Mouse (Mus musculus) heart, embryonic 16.5 days (tissue): Measurements from ENCODE around the gene Mettl24. TPM values are rescaled to one million over a fixed set of nuclear protein-coding genes. Genes with fewer than 3 reads are reported as not detected.

ENCODE experiments used
- ATAC-seq: fragments of 200-750 bp; cut with Nextera tagmentation; replicated peaks from 2 replicates; pipeline ENCODE4 v1.8.0; 2017; ENCODE audit warnings: moderate number of reproducible peaks; ENCODE audit not compliant: insufficient read depth, low FRiP score; ENCODE audit errors: extremely low read depth
- H3K27ac ChIP-seq: fragments of 300-500 bp; sonication (generic); 2 replicates; pipeline ENCODE4 v1.5.1; 2014; ENCODE audit warnings: mild to moderate bottlenecking, low read length, control low read depth, moderate library complexity
- H3K27me3 ChIP-seq: fragments of 300-500 bp; sonication (generic); 2 replicates; pipeline ENCODE4 v1.6.1; 2014; ENCODE audit warnings: low read length, mixed read lengths; ENCODE audit not compliant: control insufficient read depth, insufficient read depth
- H3K36me3 ChIP-seq: fragments of 300-500 bp; sonication (generic); 2 replicates; pipeline ENCODE4 v1.6.1; 2014; ENCODE audit not compliant: control insufficient read depth, insufficient read depth
- H3K4me1 ChIP-seq: fragments of 300-500 bp; sonication (generic); 2 replicates; pipeline ENCODE4 v1.6.1; 2014; ENCODE audit warnings: low read length, mixed read lengths; ENCODE audit not compliant: control insufficient read depth, insufficient read depth
- H3K4me2 ChIP-seq: fragments of 300-500 bp; sonication (generic); 2 replicates; pipeline ENCODE4 v1.6.1; 2014; ENCODE audit warnings: low read depth, mild to moderate bottlenecking, control low read depth, low read length
- H3K4me3 ChIP-seq: fragments of 300-500 bp; sonication (generic); 2 replicates; pipeline ENCODE4 v1.5.1; 2014; ENCODE audit warnings: mild to moderate bottlenecking, control low read depth, low read length
- H3K9ac ChIP-seq: fragments of 300-500 bp; sonication (generic); 2 replicates; pipeline ENCODE4 v1.6.1; 2014; ENCODE audit warnings: low read length, control low read depth
- H3K9me3 ChIP-seq: fragments of 300-500 bp; sonication (generic); replicated peaks from 2 replicates; pipeline ENCODE4 v1.6.1; 2016; ENCODE audit warnings: low read length; ENCODE audit not compliant: control insufficient read depth
- WGBS: fragments of 180-500 bp; shearing (Covaris S2); extraction: QIAGEN DNeasy Blood & Tissue Kit; methylation state at CpG from one replicate; pipeline ENCODE4 v1.1.7; 2014; 5-methylcytosine and 5-hydroxymethylcytosine counted together
- polyA plus RNA-seq: library from polyadenylated mRNA; unstranded; fragments of >200 nt; fragmentation: Nextera tagmentation; extraction: Ambion mirVana; gene quantifications from 2 replicates; pipeline ENCODE4 v1.2.1, GENCODE M21; 2015

The Mettl24 gene
- polyA plus RNA-seq, 1 experiment from 2014 or later, result 2.1 TPM

DNA sequence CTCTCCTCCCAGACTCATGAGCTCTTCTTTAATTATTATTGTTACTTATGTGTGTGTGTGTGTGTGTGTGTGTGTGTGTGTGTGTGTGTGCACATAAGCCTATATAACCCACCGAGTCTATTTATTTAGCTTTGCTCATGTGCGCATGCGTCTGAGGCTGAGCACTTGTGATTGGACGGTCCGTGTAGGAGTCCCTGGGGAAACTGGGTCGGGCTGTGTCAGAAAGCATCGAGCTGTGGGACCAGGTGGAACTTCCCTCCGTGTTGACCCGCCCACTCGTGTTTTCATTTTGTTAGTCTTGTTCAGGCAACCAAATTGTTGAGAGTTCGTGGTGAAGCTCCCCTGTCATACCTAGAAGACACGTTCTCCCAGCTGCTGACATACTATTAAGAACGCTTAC is 35.3 kb downstream of the Mettl24 start:
- no peaks in the 10 kb centered on the region for H3K9me3 ChIP-seq
- H3K27ac ChIP-seq, result no peak overlapping the region
- no peak overlapping the region for H3K4me2 ChIP-seq
- H3K9ac ChIP-seq, result no peak overlapping the region
- no peaks in the 10 kb centered on the region for H3K36me3 ChIP-seq
- H3K27me3 ChIP-seq, result no peaks in the 10 kb centered on the region
- ATAC-seq, result no peak
- WGBS, result 91% methylated on average over 13 of the region's 13 CpGs
- H3K4me3 ChIP-seq, result no peak overlapping the region
- H3K4me1 ChIP-seq, result peaks cover 2% of the 10 kb centered on the region; the same call in 1 of the 2 replicates

DNA sequence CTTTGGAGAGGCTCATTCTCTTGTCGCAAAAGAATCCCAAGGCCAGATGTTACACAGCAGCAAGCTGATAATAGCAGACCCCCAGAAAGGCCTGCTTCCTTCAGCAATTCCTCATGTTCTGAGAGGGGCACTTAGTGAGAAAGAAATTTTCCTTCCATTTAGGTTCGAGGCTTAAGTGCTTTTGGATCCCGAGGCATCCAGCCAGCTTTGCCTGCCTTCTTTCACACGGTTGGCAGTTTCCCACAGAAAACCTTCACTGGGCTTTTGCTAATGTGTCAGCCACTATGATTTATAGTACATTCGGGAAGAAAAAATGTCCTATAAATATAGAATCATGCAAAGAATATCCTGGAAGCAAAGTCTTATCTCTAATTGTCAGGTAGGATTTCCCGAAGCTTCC is 36.0 kb downstream of the Mettl24 start:
- Histone ChIP-seq H3K4me2 (no peak overlapping the region), H3K27ac (no peak overlapping the region), H3K36me3 (no peaks in the 10 kb centered on the region), H3K4me1 (peaks cover 2% of the 10 kb centered on the region; the same call in 1 of the 2 replicates), H3K27me3 (no peaks in the 10 kb centered on the region), H3K9ac (no peak overlapping the region), H3K9me3 (no peaks in the 10 kb centered on the region), H3K4me3 (no peak overlapping the region)
- no peak for ATAC-seq
- 45% methylated on average over 6 of the region's 6 CpGs for WGBS

DNA sequence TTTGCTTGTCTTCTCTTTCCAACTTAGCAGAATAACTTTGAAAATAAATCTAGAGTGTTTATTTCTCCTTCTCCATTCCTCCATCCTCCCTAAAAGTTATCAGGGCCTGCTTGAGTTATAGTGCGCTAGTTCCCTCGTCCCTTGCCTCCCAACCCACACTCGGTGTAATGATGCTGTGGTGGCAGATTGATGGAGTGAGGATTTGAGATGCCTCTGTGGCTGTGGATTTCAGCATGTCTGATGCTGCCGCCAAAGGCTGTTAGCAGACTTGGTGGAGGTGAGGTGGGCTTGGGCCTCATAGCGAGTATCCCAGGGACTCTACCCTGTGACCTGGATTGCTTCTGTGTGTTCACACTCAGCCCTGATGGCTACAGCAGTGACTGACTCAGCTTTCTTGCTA is 37.8 kb downstream of the Mettl24 start:
- Histone ChIP-seq H3K36me3 (no peaks in the 10 kb centered on the region), H3K27ac (no peak overlapping the region), H3K27me3 (no peaks in the 10 kb centered on the region), H3K9me3 (no peaks in the 10 kb centered on the region), H3K4me1 (peaks cover 2% of the 10 kb centered on the region; the same call in 1 of the 2 replicates), H3K9ac (no peak overlapping the region), H3K4me2 (no peak overlapping the region), H3K4me3 (no peak overlapping the region)
- 64% methylated on average over 5 of the region's 5 CpGs for WGBS
- ATAC-seq, result no peak

DNA sequence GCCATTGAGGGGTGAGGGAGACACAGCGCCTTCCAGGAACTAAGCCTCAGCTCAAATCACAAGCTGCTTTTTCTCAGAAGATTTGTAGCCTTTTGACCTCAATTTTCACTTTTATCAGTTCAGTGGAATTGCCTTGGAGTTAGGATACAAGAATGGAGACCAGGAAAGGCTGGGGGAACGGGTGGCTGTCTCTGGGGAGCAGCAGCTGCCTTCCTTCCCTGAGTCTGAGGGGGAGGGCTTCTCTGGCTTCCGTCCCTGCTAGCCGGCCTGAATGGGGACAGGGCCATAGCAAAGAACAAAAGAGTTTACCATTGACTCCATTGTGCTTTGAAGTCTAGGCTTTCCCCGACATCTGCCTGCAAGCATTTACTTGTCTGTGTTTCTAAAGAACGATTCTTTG is 41.3 kb downstream of the Mettl24 start:
- Histone ChIP-seq H3K36me3 (no peaks in the 10 kb centered on the region), H3K4me3 (no peak overlapping the region), H3K9me3 (no peaks in the 10 kb centered on the region), H3K27me3 (no peaks in the 10 kb centered on the region), H3K4me1 (no peaks in the 10 kb centered on the region), H3K27ac (no peak overlapping the region), H3K4me2 (no peak overlapping the region), H3K9ac (no peak overlapping the region)
- WGBS, result 55% methylated on average over 6 of the region's 6 CpGs
- ATAC-seq, result no peak

DNA sequence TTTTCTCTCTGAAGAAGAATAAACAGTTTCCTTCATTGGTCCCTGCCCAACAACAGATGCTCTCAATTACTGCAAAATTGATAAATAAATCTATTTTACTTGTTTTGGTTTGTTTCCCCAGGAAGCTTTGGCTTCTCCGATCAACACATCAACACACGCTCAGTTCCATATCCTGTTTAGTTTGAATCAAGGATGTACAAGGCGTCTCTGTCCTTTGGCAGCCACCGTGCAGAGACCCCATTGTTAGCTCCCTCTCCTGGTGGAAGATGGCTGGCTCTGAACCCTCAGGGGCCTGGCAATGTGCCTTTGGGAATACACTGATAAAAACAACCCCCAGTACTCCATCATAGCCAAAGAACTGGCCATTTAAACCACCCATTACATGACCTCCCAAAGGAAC is 42.0 kb downstream of the Mettl24 start:
- ATAC-seq, result no peak
- no peaks in the 10 kb centered on the region for H3K4me1 ChIP-seq
- no peak overlapping the region for H3K27ac ChIP-seq
- H3K36me3 ChIP-seq, result no peaks in the 10 kb centered on the region
- no peak overlapping the region for H3K9ac ChIP-seq
- 47% methylated on average over 4 of the region's 4 CpGs for WGBS
- no peak overlapping the region for H3K4me2 ChIP-seq
- no peak overlapping the region for H3K4me3 ChIP-seq
- no peaks in the 10 kb centered on the region for H3K9me3 ChIP-seq
- no peaks in the 10 kb centered on the region for H3K27me3 ChIP-seq

DNA sequence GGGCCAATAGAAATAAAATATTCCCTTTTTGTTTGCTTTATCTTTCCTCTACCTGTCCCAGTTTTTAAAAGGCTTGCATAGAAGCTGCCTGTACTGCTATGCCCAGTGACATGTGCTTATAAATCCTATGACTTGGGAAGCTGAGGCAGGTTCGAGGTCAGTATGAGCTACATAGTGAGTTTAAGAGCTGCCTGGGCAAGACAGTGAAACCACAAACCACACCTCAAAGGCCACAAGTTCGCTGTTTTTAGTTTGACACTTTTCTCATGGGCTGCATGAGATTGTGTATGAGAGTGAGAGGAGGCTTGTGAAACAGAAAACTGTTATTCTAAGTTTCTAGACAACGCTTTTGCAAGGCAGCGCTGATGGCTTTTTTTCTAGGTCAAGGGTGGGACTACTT is 42.4 kb downstream of the Mettl24 start:
- H3K4me2 ChIP-seq, result no peak overlapping the region
- H3K9ac ChIP-seq, result no peak overlapping the region
- no peaks in the 10 kb centered on the region for H3K36me3 ChIP-seq
- ATAC-seq, result no peak
- no peak overlapping the region for H3K4me3 ChIP-seq
- no peaks in the 10 kb centered on the region for H3K9me3 ChIP-seq
- H3K27me3 ChIP-seq, result no peaks in the 10 kb centered on the region
- WGBS, result 76% methylated on average over 4 of the region's 4 CpGs
- H3K4me1 ChIP-seq, result no peaks in the 10 kb centered on the region
- H3K27ac ChIP-seq, result no peak overlapping the region

DNA sequence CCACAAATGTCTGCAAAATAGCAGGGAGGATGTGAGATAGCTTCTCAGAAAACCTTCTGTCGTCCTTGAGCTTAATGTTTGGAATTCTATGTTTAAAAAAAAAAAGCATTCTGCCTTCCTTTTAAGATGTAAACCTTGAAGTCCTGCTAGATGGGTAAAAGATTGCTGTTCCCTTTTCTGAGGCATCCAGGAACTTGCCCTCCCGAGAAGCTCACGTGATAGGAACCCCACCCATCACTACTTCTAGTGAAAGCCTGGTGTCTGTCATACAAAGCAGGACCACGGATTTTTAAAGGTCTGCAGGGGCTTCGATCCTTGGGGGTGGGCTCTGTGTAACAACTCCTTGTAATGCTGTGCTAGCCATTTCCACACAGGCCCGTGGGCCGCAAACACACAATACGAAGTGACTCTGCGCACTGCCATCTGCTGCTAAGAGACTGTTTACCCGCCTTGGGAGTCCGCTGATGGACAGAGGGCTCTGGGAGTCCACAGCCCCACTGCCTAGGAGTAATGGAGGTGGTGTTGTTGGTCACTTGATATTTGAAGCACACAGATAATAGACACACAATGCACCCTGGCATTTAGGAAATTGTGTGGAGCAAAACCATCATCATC is 43.3 kb downstream of the Mettl24 start:
- no peak for ATAC-seq
- 64% methylated on average over 11 of the region's 11 CpGs for WGBS
- H3K36me3 ChIP-seq, result no peaks in the 10 kb centered on the region
- no peak overlapping the region for H3K4me2 ChIP-seq
- no peak overlapping the region for H3K4me3 ChIP-seq
- no peaks in the 10 kb centered on the region for H3K9me3 ChIP-seq
- H3K4me1 ChIP-seq, result no peaks in the 10 kb centered on the region
- no peak overlapping the region for H3K9ac ChIP-seq
- no peaks in the 10 kb centered on the region for H3K27me3 ChIP-seq
- no peak overlapping the region for H3K27ac ChIP-seq

DNA sequence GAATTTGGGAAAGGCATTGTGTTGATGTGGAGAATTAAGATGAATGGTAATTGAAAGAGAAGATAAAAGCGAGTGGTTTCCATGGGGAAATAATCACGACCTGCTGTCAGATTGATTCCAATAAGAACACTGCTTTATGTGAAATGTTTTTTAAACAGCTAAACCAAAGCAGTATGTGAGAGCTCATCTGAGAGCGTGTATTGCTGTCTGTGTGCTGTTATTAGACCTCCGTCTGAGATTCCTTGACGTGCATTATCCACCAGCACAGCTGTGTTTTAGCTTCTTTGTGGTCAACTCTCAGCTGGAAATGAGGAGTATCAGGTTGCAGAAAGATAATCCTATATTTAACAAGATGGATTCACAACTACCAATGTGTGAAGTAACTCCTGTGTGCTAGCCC is 43.9 kb downstream of the Mettl24 start:
- ATAC-seq, result no peak
- Histone ChIP-seq H3K27ac (no peak overlapping the region), H3K4me1 (no peaks in the 10 kb centered on the region), H3K9me3 (no peaks in the 10 kb centered on the region), H3K4me3 (no peak overlapping the region), H3K9ac (no peak overlapping the region), H3K36me3 (no peaks in the 10 kb centered on the region), H3K27me3 (no peaks in the 10 kb centered on the region), H3K4me2 (no peak overlapping the region)
- WGBS, result 66% methylated on average over 5 of the region's 5 CpGs

DNA sequence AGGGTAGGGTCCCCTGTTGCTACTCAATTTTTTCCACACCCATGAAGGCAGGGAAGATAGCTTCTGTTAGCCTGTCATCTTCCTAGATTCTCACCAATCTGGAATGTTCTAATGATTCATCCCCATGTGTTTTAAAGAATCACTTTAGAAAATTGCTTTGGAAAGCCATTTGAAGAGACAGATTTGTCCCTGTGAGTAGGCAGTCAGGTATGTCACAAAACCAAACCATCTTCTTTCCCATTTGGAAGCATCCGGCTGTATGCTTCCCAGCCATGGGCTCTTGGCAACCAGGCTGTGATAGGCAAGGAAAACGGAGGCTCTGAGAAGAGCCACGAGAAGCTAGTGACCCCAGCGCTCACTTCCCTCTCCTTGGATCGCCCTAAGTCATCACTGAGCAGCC is 47.1 kb downstream of the Mettl24 start:
- H3K4me1 ChIP-seq, result no peaks in the 10 kb centered on the region
- no peaks in the 10 kb centered on the region for H3K27me3 ChIP-seq
- 71% methylated on average over 5 of the region's 5 CpGs for WGBS
- H3K4me2 ChIP-seq, result no peak overlapping the region
- H3K36me3 ChIP-seq, result no peaks in the 10 kb centered on the region
- no peak overlapping the region for H3K9ac ChIP-seq
- H3K9me3 ChIP-seq, result no peaks in the 10 kb centered on the region
- no peak for ATAC-seq
- no peak overlapping the region for H3K4me3 ChIP-seq
- H3K27ac ChIP-seq, result no peak overlapping the region
